Mouse (Mus musculus): ENCODE results near the gene Rsph3a.
"Not testable (repeated sequence)": the region's sequence is repeated elsewhere in the genome, so short reads cannot be mapped to it uniquely, and the experiment has no call there.

The Rsph3a gene

DNA sequence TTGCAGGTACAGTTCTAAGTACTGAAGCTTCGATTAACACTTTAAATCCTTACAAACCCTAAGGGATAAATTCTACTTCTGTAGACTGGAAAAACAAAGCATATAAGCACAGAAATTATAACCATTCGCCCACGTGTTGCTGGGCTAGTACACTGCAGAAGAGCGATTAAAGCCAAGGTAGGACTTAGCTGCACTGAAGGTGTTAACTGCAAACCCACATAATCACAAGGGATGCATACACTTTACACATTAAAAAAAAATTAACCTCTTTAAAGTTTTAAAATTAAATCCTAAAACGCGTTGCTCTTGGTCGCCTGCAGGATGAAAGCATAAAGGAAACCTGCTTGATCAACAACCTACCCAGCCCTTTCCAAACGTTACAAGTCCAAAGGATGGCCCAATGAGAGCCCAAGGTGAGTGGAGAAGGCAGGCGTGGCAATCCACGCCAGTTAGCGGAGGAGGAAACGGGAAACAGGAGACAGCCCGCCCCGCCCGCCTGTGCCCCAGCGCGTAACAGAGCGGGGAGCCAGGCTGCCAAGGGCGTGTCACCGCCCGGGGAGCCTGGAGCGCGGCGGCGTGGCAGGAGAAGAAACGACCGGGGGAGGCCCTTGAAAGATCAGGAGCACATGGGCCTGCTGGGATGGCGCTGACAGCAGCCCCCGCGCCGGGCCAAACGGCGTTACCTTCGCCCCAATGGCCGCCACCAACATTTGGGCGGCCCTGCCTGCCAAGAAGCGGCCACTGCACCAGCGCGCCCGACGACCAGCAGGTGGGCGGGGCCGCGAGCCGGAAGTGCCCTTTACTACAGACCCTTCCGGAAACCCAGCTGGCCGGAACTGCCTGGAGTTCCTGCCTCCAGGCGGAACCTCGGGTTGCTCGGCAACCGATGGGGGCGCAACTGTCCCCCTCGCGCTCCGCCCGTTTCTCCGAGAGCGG lies at the start of gene Rsph3a:
Gene Rsph3a, plus strand, starts transcription at position 498 of the 936 bp plus-strand sequence.
- DNase-seq (ENCODE audit: low read depth): not testable (repeated sequence)

DNA sequence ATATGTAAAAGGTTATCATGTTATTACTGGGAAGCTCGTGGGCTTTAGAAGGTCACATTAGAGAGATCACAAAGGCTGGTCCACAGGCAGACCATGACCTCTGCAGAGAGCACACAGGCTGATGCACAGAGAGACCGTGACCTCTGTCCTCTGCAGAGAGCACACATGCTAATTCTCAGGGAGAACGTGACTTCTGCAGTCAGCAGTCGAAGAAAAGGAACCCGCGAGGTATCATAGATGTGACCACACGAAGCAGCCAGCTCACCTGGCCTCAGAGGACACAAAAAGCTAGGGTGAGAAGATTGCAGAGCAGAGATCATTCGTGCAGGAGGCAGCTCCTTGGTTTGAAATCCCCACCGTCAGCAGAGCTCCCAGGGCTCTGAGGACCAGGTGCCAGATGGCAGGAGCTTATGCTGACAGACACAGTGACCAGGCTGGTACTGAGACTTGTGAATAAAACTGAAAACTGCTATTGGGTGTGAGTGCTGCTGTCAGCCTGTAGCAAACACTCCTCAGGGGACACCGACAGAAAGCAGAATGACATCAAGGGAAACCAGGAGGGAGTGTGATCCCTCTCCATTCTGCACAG lies 49.3 kb upstream of the Rsph3a start:
- DNase-seq (ENCODE audit: low read depth): no peak

GRCm38 (mm10) chr17:7897120-7897519 lies 48.3 kb upstream of the Rsph3a start:
- DNase-seq (ENCODE audit: low read depth): no peak

DNA sequence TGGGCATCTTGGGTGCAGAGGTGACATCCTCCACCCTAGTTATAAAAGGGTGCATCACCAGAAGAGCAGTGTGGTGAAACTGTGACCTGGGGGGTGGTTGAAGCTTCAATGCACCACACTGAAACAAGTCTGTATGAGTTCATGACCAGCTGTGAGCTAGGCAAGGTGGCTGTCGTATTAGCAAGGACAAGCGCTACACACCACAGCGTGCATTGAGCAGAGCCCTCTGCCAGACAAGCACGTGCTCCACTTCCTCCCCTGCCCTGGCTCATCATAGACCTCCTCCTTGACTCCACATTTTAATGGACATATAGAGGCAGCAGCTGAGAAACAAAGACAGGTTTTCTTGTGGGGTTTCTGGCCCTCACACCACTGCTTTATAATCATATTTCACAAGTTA lies 47.7 kb upstream of the Rsph3a start:
- no peak for DNase-seq (ENCODE audit: low read depth)

DNA sequence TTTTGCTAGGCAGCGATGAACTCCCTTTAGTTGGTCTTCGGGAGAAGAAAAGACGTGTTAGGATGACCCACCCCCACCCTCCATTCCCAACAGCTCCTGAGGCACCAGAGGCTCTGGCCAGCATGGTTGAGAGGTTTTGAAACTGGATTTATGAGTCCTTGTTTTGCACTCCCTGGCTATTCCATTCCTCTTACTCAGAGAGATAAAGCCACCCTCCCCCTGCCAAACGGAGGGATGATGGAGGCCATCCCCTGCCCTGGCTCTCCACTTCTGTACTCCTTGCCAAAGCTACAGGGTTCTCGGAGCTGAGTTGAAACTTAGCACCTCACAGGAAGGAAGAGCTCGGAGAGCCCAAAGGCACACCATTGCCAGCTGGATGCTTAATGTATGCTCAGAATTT lies 46.2 kb upstream of the Rsph3a start:
- no peak for DNase-seq (ENCODE audit: low read depth)

DNA sequence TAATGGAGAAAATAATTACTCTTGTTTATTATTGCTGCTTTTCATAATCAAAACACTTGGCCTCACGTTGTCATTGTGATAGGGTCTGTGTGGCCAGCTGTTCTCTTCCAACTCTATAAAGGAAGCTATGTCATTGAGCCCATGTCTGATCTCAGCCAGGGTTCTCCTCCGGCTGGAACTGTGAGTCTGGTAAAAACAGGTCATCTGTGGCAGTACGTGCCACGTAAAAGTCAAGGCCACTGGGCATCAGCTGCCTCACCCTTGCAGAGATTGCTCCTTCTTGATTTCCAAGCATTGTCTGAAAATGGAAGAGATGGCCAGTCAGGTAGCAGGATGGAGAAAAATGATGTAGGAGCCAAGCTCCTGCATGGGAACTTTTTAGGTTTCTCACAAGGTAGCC lies 45.5 kb upstream of the Rsph3a start:
- DNase-seq (ENCODE audit: low read depth): no peak

DNA sequence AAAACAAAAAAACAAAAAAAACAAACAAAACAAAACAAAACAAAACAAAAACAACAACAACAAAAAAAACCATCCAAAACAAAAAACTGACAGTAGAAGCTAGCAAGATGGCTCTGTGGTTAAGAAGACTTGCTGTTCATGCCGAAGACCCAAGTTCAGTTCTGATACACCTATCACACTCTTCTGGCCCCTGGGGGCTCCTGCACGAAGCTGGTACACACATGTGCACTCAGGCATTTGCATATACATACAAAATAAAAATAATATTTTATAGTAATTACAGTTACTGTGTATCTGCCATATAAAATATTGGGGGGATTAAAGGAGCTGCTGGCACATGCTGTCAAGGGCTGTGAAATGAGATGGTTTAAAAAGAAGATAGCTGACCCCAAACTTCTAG lies 43.9 kb upstream of the Rsph3a start:
- no peak for DNase-seq (ENCODE audit: low read depth)

DNA sequence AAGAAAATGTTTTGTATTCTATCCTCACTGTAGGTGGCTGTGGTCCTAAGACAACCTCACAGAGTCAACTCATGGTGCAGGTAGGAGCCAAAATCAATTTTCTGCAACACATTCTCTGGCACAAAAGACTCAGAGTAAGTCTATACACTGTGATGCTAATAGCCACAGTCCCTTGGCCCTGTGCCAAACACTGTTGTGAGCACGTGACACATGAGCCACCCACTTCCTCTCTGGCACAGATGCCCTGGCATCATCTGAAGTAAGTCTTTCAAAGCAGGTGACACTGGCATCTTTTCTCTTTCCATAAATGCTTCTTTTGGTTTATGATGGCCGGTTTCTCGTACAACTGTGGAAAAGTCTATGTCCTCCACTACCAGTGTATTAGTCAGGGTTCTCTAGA lies 43.1 kb upstream of the Rsph3a start:
- DNase-seq (ENCODE audit: low read depth): no peak

DNA sequence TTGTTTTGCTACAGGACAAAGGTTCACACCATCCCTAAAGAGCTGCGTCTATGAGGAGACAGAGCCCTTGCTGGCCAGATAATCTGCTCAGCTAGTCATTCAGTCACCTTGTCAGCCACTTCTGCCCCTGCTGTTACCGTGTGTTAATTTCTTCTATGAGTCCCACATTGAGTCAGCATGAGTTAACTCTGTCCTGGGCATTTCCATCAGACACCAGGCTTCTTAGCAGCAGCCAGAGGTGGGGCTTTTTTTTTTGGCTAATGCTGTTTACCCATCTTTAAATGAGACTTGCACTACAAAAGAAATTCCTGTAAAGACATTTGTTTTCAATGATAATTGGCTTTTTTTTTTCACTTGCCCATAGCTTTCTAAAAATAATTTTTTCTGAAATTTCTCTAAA lies 40.4 kb upstream of the Rsph3a start:
- DNase-seq (ENCODE audit: low read depth): no peak

DNA sequence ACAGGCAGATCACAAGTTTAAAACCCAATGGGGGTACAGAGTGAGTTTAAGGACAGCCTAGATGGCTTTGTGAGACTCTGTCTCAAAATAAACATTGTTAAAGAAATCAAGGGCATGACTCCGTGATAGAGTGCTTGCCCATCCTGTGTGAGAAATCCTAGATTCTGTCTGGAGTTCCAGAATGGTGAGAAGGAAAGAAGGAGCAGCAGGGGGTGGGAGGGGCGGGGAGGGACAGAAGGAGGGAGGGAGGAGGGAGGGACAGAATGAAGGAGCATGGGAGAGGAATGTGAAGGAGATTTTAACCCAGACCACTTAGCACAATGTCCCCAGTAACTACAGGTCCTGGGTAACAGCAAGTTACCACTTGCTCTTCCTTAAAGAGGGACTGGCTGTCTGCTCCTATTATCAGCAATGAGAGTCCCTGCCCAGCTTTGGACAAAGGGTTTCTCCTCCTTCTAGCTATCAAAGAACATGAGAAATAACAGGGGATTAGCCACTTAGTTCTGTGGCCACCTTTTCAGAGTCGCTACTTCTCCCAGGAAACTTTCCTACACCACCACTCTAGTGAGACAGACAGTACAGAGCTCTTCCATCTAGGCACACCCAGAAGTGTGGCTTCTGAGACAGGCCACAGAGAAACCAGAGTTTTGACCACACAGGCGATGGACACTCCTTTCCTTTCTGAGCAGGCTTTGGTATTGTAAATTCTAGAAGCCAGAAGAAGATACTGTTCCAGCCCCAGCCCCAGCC lies 39.3 kb upstream of the Rsph3a start:
- no peak for DNase-seq (ENCODE audit: low read depth)

GRCm38 (mm10) chr17:7914596-7915227 lies 30.7 kb upstream of the Rsph3a start:
- DNase-seq (ENCODE audit: low read depth): no peak

GRCm38 (mm10) chr17:7915791-7916190 lies 29.6 kb upstream of the Rsph3a start:
- DNase-seq (ENCODE audit: low read depth): no peak

GRCm38 (mm10) chr17:7916782-7917574 lies 28.4 kb upstream of the Rsph3a start:
- no peak for DNase-seq (ENCODE audit: low read depth)

GRCm38 (mm10) chr17:7918355-7918754 lies 27.1 kb upstream of the Rsph3a start:
- no peak for DNase-seq (ENCODE audit: low read depth)

DNA sequence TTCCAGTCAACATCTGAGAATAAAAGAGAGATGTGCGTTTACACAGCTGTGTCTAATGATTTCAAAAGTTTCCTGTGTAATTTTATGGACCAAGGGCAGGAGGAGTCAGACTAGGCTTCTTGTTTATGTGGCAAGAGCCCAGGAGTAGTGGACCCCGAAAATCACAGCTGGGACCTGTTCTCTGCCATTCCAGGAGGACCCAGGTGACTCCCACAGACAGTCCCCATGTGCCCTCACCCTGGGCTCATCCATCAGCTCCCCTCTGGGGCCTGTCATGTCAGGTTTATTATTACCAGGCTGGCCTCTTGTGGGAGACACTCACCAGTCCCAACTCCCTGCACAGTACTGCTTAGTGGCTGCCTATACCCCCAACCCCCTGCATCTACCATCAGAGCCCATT lies 26.2 kb upstream of the Rsph3a start:
- DNase-seq (ENCODE audit: low read depth): no peak

DNA sequence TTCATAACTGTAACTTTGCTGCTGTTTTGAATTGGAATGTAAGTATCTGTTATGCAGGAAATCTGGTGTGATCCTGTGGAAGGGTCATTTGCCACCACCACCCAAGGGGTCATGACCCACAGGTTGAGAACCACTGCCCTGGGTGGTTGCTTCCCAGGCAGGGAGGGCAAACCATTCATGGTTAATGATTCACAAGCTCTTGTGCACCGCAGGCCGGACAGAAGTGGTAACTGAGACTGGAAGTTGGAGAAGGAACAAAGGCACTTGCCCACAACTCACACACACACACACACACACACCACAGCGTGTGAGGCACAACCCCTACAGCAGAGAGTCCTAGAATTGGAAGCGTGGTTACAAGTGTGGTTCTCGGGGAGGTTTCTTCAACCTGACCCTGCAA lies 22.9 kb upstream of the Rsph3a start:
- no peak for DNase-seq (ENCODE audit: low read depth)

GRCm38 (mm10) chr17:7924185-7924725 lies 21.2 kb upstream of the Rsph3a start:
- no peak for DNase-seq (ENCODE audit: low read depth)

GRCm38 (mm10) chr17:7925413-7926160 lies 19.8 kb upstream of the Rsph3a start, which contains the start of gene Tagap:
Gene Tagap (plus strand): TSS chr17:7926000.
- DNase-seq (ENCODE audit: low read depth): no peak

DNA sequence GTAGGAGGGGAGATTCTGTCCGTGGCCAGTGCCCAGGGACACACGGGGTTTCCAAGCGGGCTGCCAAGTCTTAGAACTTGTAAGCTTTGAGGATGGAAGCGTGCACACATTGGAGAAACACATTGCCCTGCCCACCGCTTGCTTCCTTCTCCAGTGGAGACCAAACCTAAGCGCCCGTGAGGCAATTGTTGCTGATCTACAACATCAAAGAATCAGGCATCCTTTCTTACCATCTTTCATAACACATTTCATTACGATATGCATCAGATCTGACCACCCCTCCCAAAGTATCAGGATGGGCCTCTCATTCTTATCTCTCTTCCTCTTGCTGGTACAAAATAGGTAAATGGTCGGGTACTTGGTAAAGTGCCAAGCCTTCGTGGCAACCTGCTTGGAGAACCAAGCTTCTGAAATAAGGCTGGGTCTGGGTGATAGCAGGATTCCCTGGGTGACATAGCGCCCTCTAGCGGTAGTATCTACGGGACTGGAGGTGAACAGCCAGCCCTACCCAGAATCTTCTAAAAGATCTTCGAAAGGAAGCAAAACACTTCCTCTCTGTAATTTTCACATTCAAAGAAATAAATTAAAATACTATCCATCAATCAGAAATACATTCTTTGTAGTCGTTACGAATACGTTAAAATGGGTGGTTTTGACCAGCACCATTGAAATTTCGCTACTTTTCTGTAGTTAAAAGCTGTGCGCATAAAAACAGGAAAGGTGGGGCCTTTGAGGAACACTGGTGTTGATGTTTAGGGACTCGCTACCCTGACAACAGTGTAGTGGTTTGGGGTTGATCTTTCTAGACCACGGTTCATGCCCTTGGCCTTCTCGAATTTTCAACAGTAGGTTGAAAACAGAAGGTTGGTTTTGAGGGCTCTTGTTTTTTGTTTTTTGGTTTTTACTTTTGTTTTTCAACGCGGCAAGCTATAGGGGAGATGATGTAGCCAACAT lies 17.6 kb upstream of the Rsph3a start:
- peak; percentile 77 for DNase-seq (ENCODE audit: low read depth)
